Mouse (Mus musculus): ENCODE results near the gene Fam169a.

Fam169a gene

GRCm38 (mm10) chr13:97180113-97180828 lies 113.2 kb downstream of the Fam169a start:
- DNase-seq (ENCODE audit: low spot score in 2 of 2), result no peak
